9 mouse cellular contexts compared by ENCODE assay signal in genomic region chr5:63874880-63875279, GRCm38 (mm10).
DNase-seq lines count a peak whose midpoint lies in the region; ATAC-seq and TF ChIP-seq lines count a peak whose summit lies in the region.
"Had no signal": no experiment of that assay in that cellular context is flagged by ENCODE, and none has a peak within 500 bp of the region (broad histone marks: within the 10 kb centered on the region; RNA-seq: fewer than 3 reads in every experiment).

No protein-coding gene starts in this region.

- H3K4me1 ChIP-seq in intestine, postnatal 0 days (replicated peaks; ENCODE audit: control insufficient read depth, insufficient read depth, low read length): no peaks in the 10 kb centered on the region
- H3K4me1 ChIP-seq in liver, embryonic 15.5 days (replicated peaks): peaks cover 6% of the 10 kb centered on the region

- no peaks in the 10 kb centered on the region for H3K27me3 ChIP-seq in intestine, postnatal 0 days (replicated peaks; ENCODE audit: control insufficient read depth, insufficient read depth, low read length)
- H3K27me3 ChIP-seq in liver, embryonic 15.5 days: no peaks in the 10 kb centered on the region
- H3K27me3 ChIP-seq: hindbrain, embryonic 15.5 days had no signal

- peak; percentile 68 for TF ChIP-seq CTCF in intestine, postnatal 0 days (IDR thresholded peaks at IDR 0.05; ENCODE audit: low read depth)
- no peak for TF ChIP-seq CTCF in layer of hippocampus, adult 2 months (conservative IDR thresholded peaks at IDR 0.05)

- H3K9ac ChIP-seq in intestine, postnatal 0 days (ENCODE audit: low read depth, low read length): no peak overlapping the region
- H3K9ac ChIP-seq in liver, embryonic 15.5 days: no peak overlapping the region
- H3K9ac ChIP-seq: hindbrain, embryonic 15.5 days had no signal

- H3K9me3 ChIP-seq in intestine, postnatal 0 days (ENCODE audit: control insufficient read depth): no peaks in the 10 kb centered on the region
- no peaks in the 10 kb centered on the region for H3K9me3 ChIP-seq in liver, embryonic 15.5 days (replicated peaks)
- H3K9me3 ChIP-seq: hindbrain, embryonic 15.5 days had no signal

- H3K27ac ChIP-seq in intestine, postnatal 0 days (ENCODE audit: low read depth, low read length): no peak overlapping the region
- no peak overlapping the region for H3K27ac ChIP-seq in liver, embryonic 15.5 days (replicated peaks)
- H3K27ac ChIP-seq in layer of hippocampus, adult 2 months: no peak overlapping the region
- H3K27ac ChIP-seq: hindbrain, embryonic 15.5 days had no signal

- 0 out of 2 replicates have a peak, but pooled peaks cover 4% of the 10 kb centered on the region for H3K36me3 ChIP-seq in intestine, postnatal 0 days (ENCODE audit: control insufficient read depth, insufficient read depth)
- H3K36me3 ChIP-seq in liver, embryonic 15.5 days (replicated peaks): no peaks in the 10 kb centered on the region
- H3K36me3 ChIP-seq: hindbrain, embryonic 15.5 days had no signal

- H3K4me2 ChIP-seq in intestine, postnatal 0 days (replicated peaks; ENCODE audit: low read depth): no peak overlapping the region
- no peak overlapping the region for H3K4me2 ChIP-seq in liver, embryonic 15.5 days
- H3K4me2 ChIP-seq: hindbrain, embryonic 15.5 days had no signal

- 37% methylated on average over 16 of the region's 16 CpGs for WGBS in intestine, postnatal 0 days
- 56% methylated on average over 16 of the region's 16 CpGs for WGBS in liver, embryonic 15.5 days (ENCODE audit: insufficient replicate concordance)

- H3K4me3 ChIP-seq in intestine, postnatal 0 days (ENCODE audit: low read depth, low read length): no peak overlapping the region
- H3K4me3 ChIP-seq in liver, embryonic 15.5 days (replicated peaks): no peak overlapping the region
- H3K4me3 ChIP-seq in layer of hippocampus, adult 2 months: no peak overlapping the region
- H3K4me3 ChIP-seq: hindbrain, embryonic 15.5 days had no signal

- DNase-seq in urinary bladder, postnatal 14 days (ENCODE audit: low spot score): peak; percentile 67
- no peak for DNase-seq in urinary bladder, postnatal 10 days (ENCODE audit: low spot score)
- peak; percentile 42 to 64 for DNase-seq in urinary bladder, postnatal 36 days (ENCODE audit: low spot score in 2 of 2)
- DNase-seq in spleen, postnatal 4 days (ENCODE audit: low spot score in 2 of 2): no peak
- DNase-seq in layer of hippocampus, adult 2 months (ENCODE audit: low spot score in 2 of 2): no peak
- DNase-seq in T-cell, adult 2 months (ENCODE audit: low spot score): no peak

- peak; percentile 97 for ATAC-seq in intestine, postnatal 0 days
- ATAC-seq in liver, embryonic 15.5 days (ENCODE audit: insufficient read depth): peak; percentile 66

Comparison
In these comparisons a context has a peak if more than half of its experiments do, and no peak if none do; other contexts are left out.
1. DNase-seq: peak in urinary bladder, postnatal 14 days (single experiment) and urinary bladder, postnatal 36 days (2 of 2); none in urinary bladder, postnatal 10 days (single experiment), spleen, postnatal 4 days (0 of 2), layer of hippocampus, adult 2 months (0 of 2) and T-cell, adult 2 months (single experiment).